Mouse (Mus musculus): ENCODE data around the gene Stac3. TPM values are rescaled to one million over a fixed set of nuclear protein-coding genes. Genes with fewer than 3 reads are reported as not detected.
A peak's percentile ranks its signal among the peaks of the same experiment; 100 is the strongest.

Gene Stac3
- polyA plus RNA-seq, 1 experiment from 2014 or later, result 0.48 TPM

- peak overlapping the region; percentile 31 for H3K4me2 ChIP-seq (replicated peaks; ENCODE audit: low read depth, low read length)
- H3K4me3 ChIP-seq (ENCODE audit: low read depth, low read length), result peak overlapping the region; percentile 3; the same call in 1 of the 2 replicates
- peaks cover 27% of the 10 kb centered on the region for H3K4me1 ChIP-seq (ENCODE audit: control insufficient read depth, insufficient read depth, low read length)
- peaks cover 11% of the 10 kb centered on the region; the same call in 1 of the 2 replicates for H3K27me3 ChIP-seq (ENCODE audit: control insufficient read depth, insufficient read depth, low read length)
- H3K9me3 ChIP-seq (ENCODE audit: control insufficient read depth, low read depth, low read length), result no peaks in the 10 kb centered on the region
- ATAC-seq (ENCODE audit: insufficient number of reproducible peaks, insufficient read depth, low FRiP score, low read depth), result peak; percentile 66
- H3K27ac ChIP-seq (ENCODE audit: low read length), result peak overlapping the region; percentile 62; the same call in 1 of the 2 replicates
- H3K36me3 ChIP-seq (ENCODE audit: control insufficient read depth, insufficient read depth, low read length), result peaks cover 15% of the 10 kb centered on the region; the same call in 1 of the 2 replicates
- H3K9ac ChIP-seq (replicated peaks; ENCODE audit: low read depth, low read length), result no peak overlapping the region
- WGBS, result 8% methylated on average over 30 of the region's 30 CpGs
Observed at GRCm38 (mm10) chr10:127516576-127517260, 15.2 kb downstream of the Stac3 start.

GRCm38 (mm10) chr10:127517941-127518340 lies 16.5 kb downstream of the Stac3 start:
- 94% methylated on average over 22 of the region's 22 CpGs for WGBS
- Histone ChIP-seq H3K4me3 (ENCODE audit: low read depth, low read length) (no peak overlapping the region), H3K4me2 (replicated peaks; ENCODE audit: low read depth, low read length) (no peak overlapping the region), H3K9me3 (ENCODE audit: control insufficient read depth, low read depth, low read length) (no peaks in the 10 kb centered on the region), H3K4me1 (ENCODE audit: control insufficient read depth, insufficient read depth, low read length) (peaks cover 26% of the 10 kb centered on the region), H3K36me3 (ENCODE audit: control insufficient read depth, insufficient read depth, low read length) (peaks cover 15% of the 10 kb centered on the region; the same call in 1 of the 2 replicates), H3K27me3 (ENCODE audit: control insufficient read depth, insufficient read depth, low read length) (peaks cover 11% of the 10 kb centered on the region; the same call in 1 of the 2 replicates), H3K9ac (replicated peaks; ENCODE audit: low read depth, low read length) (no peak overlapping the region), H3K27ac (ENCODE audit: low read length) (no peak overlapping the region)
- no peak for ATAC-seq (ENCODE audit: insufficient number of reproducible peaks, insufficient read depth, low FRiP score, low read depth)

GRCm38 (mm10) chr10:127519041-127519701 lies 17.7 kb downstream of the Stac3 start:
- Histone ChIP-seq H3K4me1 (ENCODE audit: control insufficient read depth, insufficient read depth, low read length) (peaks cover 20% of the 10 kb centered on the region), H3K4me3 (ENCODE audit: low read depth, low read length) (no peak overlapping the region), H3K9ac (replicated peaks; ENCODE audit: low read depth, low read length) (no peak overlapping the region), H3K4me2 (replicated peaks; ENCODE audit: low read depth, low read length) (no peak overlapping the region), H3K36me3 (ENCODE audit: control insufficient read depth, insufficient read depth, low read length) (peaks cover 15% of the 10 kb centered on the region; the same call in 1 of the 2 replicates), H3K27me3 (ENCODE audit: control insufficient read depth, insufficient read depth, low read length) (peaks cover 12% of the 10 kb centered on the region), H3K27ac (ENCODE audit: low read length) (no peak overlapping the region), H3K9me3 (ENCODE audit: control insufficient read depth, low read depth, low read length) (no peaks in the 10 kb centered on the region)
- WGBS, result 94% methylated on average over 26 of the region's 26 CpGs
- no peak for ATAC-seq (ENCODE audit: insufficient number of reproducible peaks, insufficient read depth, low FRiP score, low read depth)

DNA sequence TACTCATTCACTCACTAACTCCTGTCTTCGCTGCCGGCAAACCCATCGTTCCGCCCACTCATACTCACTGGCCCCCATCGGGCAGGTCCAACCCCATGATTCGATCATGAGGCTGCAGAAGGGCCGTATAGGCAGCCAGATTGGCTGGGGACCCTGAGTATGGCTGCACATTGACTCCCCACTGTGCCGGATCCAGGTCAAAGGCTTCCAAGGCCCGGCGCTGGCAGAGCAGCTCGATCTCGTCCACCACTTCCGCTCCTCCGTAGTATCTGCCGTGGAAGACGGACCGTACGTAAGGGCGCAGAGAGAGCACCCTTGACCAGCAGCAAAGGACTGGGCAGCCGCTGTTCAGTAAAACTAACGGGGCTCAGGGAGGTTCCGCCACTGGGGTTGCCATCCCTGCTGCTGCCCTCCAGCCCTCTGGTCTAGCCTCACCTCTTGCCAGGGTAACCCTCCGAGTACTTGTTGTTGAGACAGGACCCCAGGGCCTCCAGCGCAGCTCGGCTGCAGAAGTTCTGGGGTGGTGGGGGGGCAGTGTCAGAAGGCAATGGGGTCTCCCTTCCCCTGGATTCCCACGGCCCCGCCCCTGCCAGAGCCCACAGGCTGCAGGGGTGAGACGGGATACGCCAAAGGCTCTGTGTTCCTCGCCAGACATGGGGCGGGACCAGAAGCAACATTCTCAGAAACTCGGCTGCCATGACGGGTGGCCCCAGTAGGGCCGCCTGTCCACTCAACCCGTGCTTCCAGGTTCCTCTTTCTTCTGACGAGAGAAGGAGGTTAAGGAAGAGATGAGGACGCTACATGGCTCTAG lies 18.6 kb downstream of the Stac3 start:
- WGBS, result 94% methylated on average over 37 of the region's 37 CpGs
- no peak overlapping the region for H3K4me2 ChIP-seq (replicated peaks; ENCODE audit: low read depth, low read length)
- ATAC-seq (ENCODE audit: insufficient number of reproducible peaks, insufficient read depth, low FRiP score, low read depth), result no peak

GRCm38 (mm10) chr10:127520714-127521357 lies 19.4 kb downstream of the Stac3 start:
- Histone ChIP-seq H3K4me1 (ENCODE audit: control insufficient read depth, insufficient read depth, low read length) (peaks cover 16% of the 10 kb centered on the region), H3K4me2 (replicated peaks; ENCODE audit: low read depth, low read length) (peak overlapping the region; percentile 77), H3K9ac (replicated peaks; ENCODE audit: low read depth, low read length) (no peak overlapping the region), H3K27ac (ENCODE audit: low read length) (no peak overlapping the region), H3K27me3 (ENCODE audit: control insufficient read depth, insufficient read depth, low read length) (peaks cover 16% of the 10 kb centered on the region), H3K9me3 (ENCODE audit: control insufficient read depth, low read depth, low read length) (no peaks in the 10 kb centered on the region), H3K4me3 (ENCODE audit: low read depth, low read length) (peak overlapping the region; percentile 41; the same call in 1 of the 2 replicates), H3K36me3 (ENCODE audit: control insufficient read depth, insufficient read depth, low read length) (peaks cover 15% of the 10 kb centered on the region; the same call in 1 of the 2 replicates)
- ATAC-seq (ENCODE audit: insufficient number of reproducible peaks, insufficient read depth, low FRiP score, low read depth), result no peak
- WGBS, result 85% methylated on average over 20 of the region's 20 CpGs

More for the DNA sequence above, 18.6 kb downstream of the Stac3 start:
- no peak overlapping the region for H3K4me3 ChIP-seq (ENCODE audit: low read depth, low read length)
- peaks cover 16% of the 10 kb centered on the region for H3K4me1 ChIP-seq (ENCODE audit: control insufficient read depth, insufficient read depth, low read length)
- H3K27me3 ChIP-seq (ENCODE audit: control insufficient read depth, insufficient read depth, low read length), result peaks cover 18% of the 10 kb centered on the region
- peaks cover 15% of the 10 kb centered on the region; the same call in 1 of the 2 replicates for H3K36me3 ChIP-seq (ENCODE audit: control insufficient read depth, insufficient read depth, low read length)
- H3K9ac ChIP-seq (replicated peaks; ENCODE audit: low read depth, low read length), result no peak overlapping the region
- H3K9me3 ChIP-seq (ENCODE audit: control insufficient read depth, low read depth, low read length), result no peaks in the 10 kb centered on the region
- no peak overlapping the region for H3K27ac ChIP-seq (ENCODE audit: low read length)

- 6% methylated on average over 12 of the region's 12 CpGs for WGBS
- Histone ChIP-seq H3K36me3 (ENCODE audit: control insufficient read depth, insufficient read depth, low read length) (peaks cover 15% of the 10 kb centered on the region; the same call in 1 of the 2 replicates), H3K9ac (replicated peaks; ENCODE audit: low read depth, low read length) (peak overlapping the region; percentile 34; the same call in 1 of the 2 replicates), H3K4me3 (ENCODE audit: low read depth, low read length) (peak overlapping the region; percentile 41), H3K27me3 (ENCODE audit: control insufficient read depth, insufficient read depth, low read length) (peaks cover 24% of the 10 kb centered on the region), H3K27ac (ENCODE audit: low read length) (no peak overlapping the region), H3K9me3 (ENCODE audit: control insufficient read depth, low read depth, low read length) (no peaks in the 10 kb centered on the region), H3K4me2 (replicated peaks; ENCODE audit: low read depth, low read length) (peak overlapping the region; percentile 77), H3K4me1 (ENCODE audit: control insufficient read depth, insufficient read depth, low read length) (peaks cover 19% of the 10 kb centered on the region)
- no peak for ATAC-seq (ENCODE audit: insufficient number of reproducible peaks, insufficient read depth, low FRiP score, low read depth)
Observed at GRCm38 (mm10) chr10:127521611-127522080, 20.2 kb downstream of the Stac3 start.

GRCm38 (mm10) chr10:127522088-127522581 lies 20.6 kb downstream of the Stac3 start, which contains the start of gene Shmt2:
TSS of gene Shmt2 (minus strand) at chr10:127522444.
- Histone ChIP-seq H3K4me1 (ENCODE audit: control insufficient read depth, insufficient read depth, low read length) (peaks cover 14% of the 10 kb centered on the region), H3K27ac (ENCODE audit: low read length) (no peak within 1 kb of the TSS), H3K27me3 (ENCODE audit: control insufficient read depth, insufficient read depth, low read length) (peaks cover 29% of the 10 kb centered on the region), H3K4me3 (ENCODE audit: low read depth, low read length) (peak within 1 kb of the TSS; percentile 41), H3K4me2 (replicated peaks; ENCODE audit: low read depth, low read length) (peak within 1 kb of the TSS; percentile 77), H3K9ac (replicated peaks; ENCODE audit: low read depth, low read length) (peak within 1 kb of the TSS; percentile 34; the same call in 1 of the 2 replicates), H3K9me3 (ENCODE audit: control insufficient read depth, low read depth, low read length) (no peaks in the 10 kb centered on the region), H3K36me3 (ENCODE audit: control insufficient read depth, insufficient read depth, low read length) (peaks cover 15% of the 10 kb centered on the region; the same call in 1 of the 2 replicates)
- peak; percentile 70 for ATAC-seq (ENCODE audit: insufficient number of reproducible peaks, insufficient read depth, low FRiP score, low read depth)
- under 1% methylated on average over 21 of the region's 21 CpGs for WGBS

Data from stomach, embryonic 14.5 days (tissue).